Mouse (Mus musculus) urinary bladder, postnatal 10 days (tissue): ENCODE data around the gene Tyms.

ENCODE experiments used
- DNase-seq: peaks from one replicate; pipeline ENCODE4 v3.0.0; 2022; ENCODE audit warnings: low spot score

The Tyms gene

GRCm38 (mm10) chr5:30072825-30073821 is at the start of gene Tyms:
Gene Tyms (minus strand): TSS chr5:30073617.
- DNase-seq = no peak

- no peak for DNase-seq
Observed at GRCm38 (mm10) chr5:30122481-30122880, 49.1 kb upstream of the Tyms start.

DNA sequence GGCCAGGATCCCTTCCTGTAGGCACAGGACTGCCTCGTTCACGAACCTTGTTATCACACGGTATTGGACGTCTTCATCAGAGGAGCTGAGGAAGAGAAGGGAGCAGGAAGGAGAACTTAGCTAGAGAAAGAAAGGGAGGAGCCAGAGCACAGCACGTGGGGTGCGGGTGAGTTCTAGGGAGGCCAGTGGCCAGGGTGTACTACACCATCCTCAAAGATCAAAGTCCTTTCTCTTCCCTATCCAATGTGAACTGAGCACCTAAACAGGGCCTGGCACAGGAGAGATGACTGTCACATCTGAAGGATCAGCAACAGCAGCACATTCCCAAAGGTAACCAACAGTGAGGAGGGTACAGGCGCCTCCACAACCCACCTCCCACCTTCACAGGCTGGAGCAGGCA is 46.7 kb upstream of the Tyms start:
- DNase-seq = no peak

GRCm38 (mm10) chr5:30119163-30119562 is 45.7 kb upstream of the Tyms start:
- no peak for DNase-seq

DNA sequence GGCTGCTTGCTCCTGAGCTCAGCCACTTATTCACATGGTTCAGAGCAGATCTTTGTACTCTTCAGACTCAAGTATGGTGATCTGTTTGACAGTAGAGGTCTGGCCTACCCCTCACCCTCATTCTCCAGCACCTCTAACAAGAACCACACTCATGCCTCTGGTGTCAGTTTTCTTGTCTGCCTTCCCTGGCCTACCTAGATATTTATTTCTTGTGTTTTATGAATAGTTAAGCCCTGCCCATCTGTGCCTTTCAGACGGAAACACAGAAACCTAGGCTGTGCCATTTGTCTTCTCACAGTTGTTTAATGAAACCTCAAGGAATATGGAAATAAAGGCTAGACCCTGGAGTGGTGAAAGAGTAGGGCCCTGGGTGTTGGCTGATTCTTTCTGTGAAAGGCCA is 44.6 kb upstream of the Tyms start:
- DNase-seq = no peak

- no peak for DNase-seq
Observed at GRCm38 (mm10) chr5:30115718-30116117, 42.3 kb upstream of the Tyms start.

- DNase-seq = no peak
Observed at GRCm38 (mm10) chr5:30114761-30115140, 41.3 kb upstream of the Tyms start.

DNA sequence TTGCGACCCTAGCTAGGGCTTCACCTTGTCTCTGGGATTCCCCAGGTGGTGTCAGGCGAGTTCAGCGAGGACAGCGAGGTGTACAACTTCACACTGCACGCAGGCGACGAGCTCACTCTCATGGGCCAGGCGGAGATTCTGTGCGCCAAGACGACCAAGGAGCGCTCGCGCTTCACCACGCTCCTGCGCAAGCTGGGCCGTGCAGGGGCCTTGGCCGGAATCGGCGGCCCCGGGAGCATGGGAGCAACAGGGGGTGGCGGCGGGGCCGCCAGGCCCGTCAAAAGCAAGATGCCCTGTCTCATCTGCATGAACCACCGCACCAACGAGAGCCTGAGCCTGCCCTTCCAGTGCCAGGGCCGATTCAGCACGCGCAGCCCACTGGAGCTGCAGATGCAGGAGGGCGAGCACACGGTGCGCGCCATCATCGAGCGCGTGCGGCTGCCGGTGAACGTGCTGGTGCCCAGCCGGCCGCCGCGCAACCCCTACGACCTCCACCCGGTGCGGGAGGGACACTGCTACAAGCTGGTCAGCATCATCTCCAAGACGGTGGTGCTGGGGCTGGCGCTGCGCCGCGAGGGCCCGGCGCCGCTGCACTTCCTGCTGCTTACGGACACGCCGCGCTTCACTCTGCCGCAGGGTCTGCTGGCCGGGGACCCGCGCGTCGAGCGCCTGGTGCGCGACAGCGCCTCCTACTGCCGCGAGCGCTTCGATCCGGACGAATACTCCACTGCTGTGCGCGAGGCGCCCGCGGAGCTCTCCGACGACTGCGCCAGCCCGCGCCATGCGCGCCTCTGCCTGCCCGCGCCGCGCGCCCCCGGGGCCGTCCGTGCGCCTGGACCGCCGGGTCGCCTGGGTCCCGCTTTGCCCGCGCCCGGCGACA is 40.7 kb upstream of the Tyms start:
- DNase-seq = no peak

- no peak for DNase-seq
Observed at GRCm38 (mm10) chr5:30112533-30113068, 39.2 kb upstream of the Tyms start.

DNA sequence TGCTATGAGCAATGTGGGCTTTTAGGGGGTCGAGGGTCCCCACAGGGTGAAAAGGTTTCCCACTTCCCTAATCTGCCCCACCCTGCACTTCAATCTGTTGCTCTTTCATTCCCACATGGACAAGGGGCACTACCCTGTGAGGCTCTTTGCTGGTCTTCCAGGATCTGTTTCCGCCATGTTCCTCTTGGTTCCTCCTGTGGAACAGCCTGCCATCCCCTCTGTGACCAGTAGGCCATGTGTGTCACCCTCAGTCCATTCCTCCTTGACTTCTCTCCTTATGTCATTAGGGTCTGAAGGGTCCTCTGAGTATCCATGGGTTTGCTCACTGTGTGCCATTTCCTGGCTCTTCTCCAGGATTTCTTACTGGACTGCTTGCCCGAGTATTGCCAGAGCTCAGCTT is 38.4 kb upstream of the Tyms start:
- DNase-seq = no peak

GRCm38 (mm10) chr5:30111126-30111525 is 37.7 kb upstream of the Tyms start:
- no peak for DNase-seq

- no peak for DNase-seq
Observed at GRCm38 (mm10) chr5:30110371-30111060, 37.1 kb upstream of the Tyms start.

GRCm38 (mm10) chr5:30109899-30110298 is 36.5 kb upstream of the Tyms start:
- no peak for DNase-seq

GRCm38 (mm10) chr5:30108233-30108632 is 34.8 kb upstream of the Tyms start:
- no peak for DNase-seq

GRCm38 (mm10) chr5:30107611-30108041 is 34.2 kb upstream of the Tyms start:
- no peak for DNase-seq

GRCm38 (mm10) chr5:30107186-30107585 is 33.8 kb upstream of the Tyms start:
- no peak for DNase-seq

DNA sequence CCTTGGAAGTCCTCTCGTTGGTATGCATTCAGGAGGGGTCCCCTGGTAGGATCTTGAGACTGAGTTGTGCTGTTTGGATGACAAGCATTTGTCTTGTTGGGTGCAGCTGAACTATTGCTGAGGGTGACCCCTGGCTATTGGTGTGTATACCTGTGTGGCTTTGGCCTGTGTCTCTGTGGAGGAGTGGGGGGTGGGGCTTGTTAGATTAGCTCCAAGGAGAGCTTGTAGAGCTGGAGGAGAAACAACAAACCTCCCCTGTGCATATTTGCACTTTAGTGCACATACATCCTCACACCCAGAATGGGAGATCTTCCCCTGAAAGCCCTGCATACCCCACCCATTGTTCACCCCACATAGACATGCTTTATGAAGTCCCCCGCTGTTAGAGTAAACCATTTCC is 33.3 kb upstream of the Tyms start:
- no peak for DNase-seq

DNA sequence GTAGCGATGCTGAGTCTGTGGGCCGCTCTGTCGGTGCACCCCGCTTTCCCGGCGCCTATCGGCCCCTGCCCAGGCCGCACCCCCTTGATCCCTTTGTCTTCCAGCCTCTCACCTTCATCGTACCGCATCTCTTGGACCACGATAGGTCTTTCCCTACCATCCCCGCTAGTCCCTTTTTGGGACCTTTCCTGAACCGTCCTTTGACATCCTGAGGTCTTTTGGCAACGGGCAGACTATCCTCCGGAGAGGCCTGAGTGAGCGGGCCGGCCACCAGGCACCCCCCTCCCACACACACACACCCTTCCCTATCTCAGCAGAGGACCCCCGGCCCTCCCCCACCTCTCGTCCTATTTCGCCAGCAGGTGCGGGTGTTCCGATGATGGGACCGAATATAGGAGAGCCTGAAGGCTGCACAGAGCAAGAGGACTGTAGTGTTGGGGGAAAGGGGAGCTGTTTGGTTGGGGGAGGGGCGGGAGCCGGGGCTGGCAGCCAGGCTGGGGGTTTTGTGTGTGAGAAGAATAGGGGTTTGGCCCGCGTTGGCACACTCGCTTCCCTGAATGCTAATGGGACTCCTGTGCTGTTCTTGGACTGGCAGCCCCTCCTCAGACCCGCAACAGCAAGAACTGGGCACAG is 32.4 kb upstream of the Tyms start, which contains the start of gene 3110082J24Rik:
TSS of gene 3110082J24Rik (minus strand) at position 419 of the 633 bp plus-strand sequence.
- DNase-seq = no peak

DNA sequence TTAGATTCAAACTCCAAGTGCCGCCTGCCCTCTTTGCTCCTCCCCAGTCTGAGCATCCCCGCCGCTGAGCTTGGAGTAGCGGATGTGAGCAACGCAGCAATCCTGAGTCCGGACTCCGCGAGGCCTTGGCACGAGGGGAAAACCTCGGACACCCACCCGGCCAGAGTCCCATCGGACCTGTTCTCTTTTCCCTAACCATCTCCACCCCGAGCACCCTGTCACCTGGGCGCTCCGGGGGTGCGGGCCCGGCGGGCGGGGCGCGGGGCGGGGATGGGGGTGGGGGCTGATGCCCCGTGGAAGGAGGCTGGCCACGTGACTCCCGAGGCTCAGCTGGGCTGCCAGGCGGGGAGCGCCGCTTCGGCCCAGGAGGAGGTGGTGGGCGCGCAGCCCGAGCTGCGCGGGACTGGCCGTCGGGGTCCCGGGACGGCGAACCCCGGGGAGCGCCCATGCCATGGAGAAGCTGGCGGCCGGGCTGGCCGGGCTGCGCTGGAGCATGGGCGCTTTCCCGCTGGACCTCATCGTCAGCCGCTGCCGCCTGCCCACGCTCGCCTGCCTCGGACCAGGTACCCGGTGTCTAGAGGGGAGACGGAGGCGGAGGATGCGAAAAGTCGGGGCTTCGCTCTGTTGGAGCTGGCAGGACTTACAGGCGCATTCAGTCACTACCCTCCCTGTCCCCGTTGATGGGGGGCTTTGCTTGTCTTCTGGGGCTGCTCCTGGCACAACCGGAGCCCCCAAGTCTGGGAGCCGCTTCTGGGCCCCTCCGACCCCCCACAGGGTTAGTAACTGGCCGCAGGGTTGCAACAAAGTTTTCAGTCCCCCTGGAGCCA is 31.6 kb upstream of the Tyms start, which contains the start of gene Garem2:
TSS of gene Garem2 (plus strand) at position 321 of the 827 bp plus-strand sequence.
- no peak for DNase-seq

DNA sequence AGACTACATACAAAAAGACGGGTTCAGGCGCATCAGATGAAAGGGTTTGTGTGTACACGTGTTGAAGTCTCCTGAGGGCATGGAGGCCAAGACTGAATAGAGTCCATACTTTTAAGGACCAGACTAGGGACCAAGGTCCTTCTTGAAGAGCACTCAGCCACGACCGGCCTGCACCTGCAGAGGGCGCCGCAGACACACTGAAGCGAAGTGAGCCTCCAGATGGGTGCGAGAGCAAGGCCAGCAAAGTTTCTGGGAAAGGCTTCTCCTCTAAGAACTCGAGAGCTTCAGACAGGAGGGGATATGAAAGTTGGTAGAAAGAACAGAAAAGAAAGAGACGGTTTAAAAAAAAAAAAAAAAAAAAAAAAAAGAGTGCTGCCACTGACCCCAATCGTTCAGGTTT is 30.9 kb upstream of the Tyms start:
- DNase-seq = no peak
